Mouse (Mus musculus): Measurements from ENCODE around the gene Piezo1.

The Piezo1 gene

GRCm38 (mm10) chr8:122571750-122572267 lies 20.7 kb upstream of the Piezo1 start:
- ATAC-seq (ENCODE audit: insufficient number of reproducible peaks, low FRiP score, low TSS enrichment): no peak

- ATAC-seq (ENCODE audit: insufficient number of reproducible peaks, low FRiP score, low TSS enrichment): no peak
These were observed 20.0 kb upstream of the Piezo1 start for GRCm38 (mm10) chr8:122571153-122571552.

GRCm38 (mm10) chr8:122569996-122570395 lies 18.9 kb upstream of the Piezo1 start:
- ATAC-seq (ENCODE audit: insufficient number of reproducible peaks, low FRiP score, low TSS enrichment): no peak

GRCm38 (mm10) chr8:122569329-122569728 lies 18.2 kb upstream of the Piezo1 start:
- ATAC-seq (ENCODE audit: insufficient number of reproducible peaks, low FRiP score, low TSS enrichment): no peak

- no peak for ATAC-seq (ENCODE audit: insufficient number of reproducible peaks, low FRiP score, low TSS enrichment)
These were observed 17.8 kb upstream of the Piezo1 start for GRCm38 (mm10) chr8:122568881-122569309.

- 0 out of 2 replicates have a peak, but pooled peaks have one; percentile 26 for ATAC-seq (ENCODE audit: insufficient number of reproducible peaks, low FRiP score, low TSS enrichment)
These were observed 17.0 kb upstream of the Piezo1 start for GRCm38 (mm10) chr8:122568109-122568504.

GRCm38 (mm10) chr8:122567361-122568108 lies 16.4 kb upstream of the Piezo1 start, which contains the start of gene Cdt1:
Gene Cdt1 (plus strand): TSS chr8:122568015.
- peak; percentile 88 for ATAC-seq (ENCODE audit: insufficient number of reproducible peaks, low FRiP score, low TSS enrichment)

- no peak for ATAC-seq (ENCODE audit: insufficient number of reproducible peaks, low FRiP score, low TSS enrichment)
These were observed 15.6 kb upstream of the Piezo1 start for GRCm38 (mm10) chr8:122566766-122567165.

- ATAC-seq (ENCODE audit: insufficient number of reproducible peaks, low FRiP score, low TSS enrichment): no peak
These were observed 13.5 kb upstream of the Piezo1 start for GRCm38 (mm10) chr8:122564363-122565352.

- no peak for ATAC-seq (ENCODE audit: insufficient number of reproducible peaks, low FRiP score, low TSS enrichment)
These were observed 10.1 kb upstream of the Piezo1 start for GRCm38 (mm10) chr8:122561199-122561598.

GRCm38 (mm10) chr8:122558671-122559349 lies 7.7 kb upstream of the Piezo1 start:
- no peak for ATAC-seq (ENCODE audit: insufficient number of reproducible peaks, low FRiP score, low TSS enrichment)

- no peak for ATAC-seq (ENCODE audit: insufficient number of reproducible peaks, low FRiP score, low TSS enrichment)
These were observed 6.3 kb upstream of the Piezo1 start for GRCm38 (mm10) chr8:122557248-122558038.

- no peak; the same call in 1 of the 2 replicates for ATAC-seq (ENCODE audit: insufficient number of reproducible peaks, low FRiP score, low TSS enrichment)
These were observed 5.2 kb upstream of the Piezo1 start for GRCm38 (mm10) chr8:122556030-122557009.

GRCm38 (mm10) chr8:122554786-122555185 lies 3.7 kb upstream of the Piezo1 start:
- no peak for ATAC-seq (ENCODE audit: insufficient number of reproducible peaks, low FRiP score, low TSS enrichment)

- no peak for ATAC-seq (ENCODE audit: insufficient number of reproducible peaks, low FRiP score, low TSS enrichment)
These were observed 199 bp downstream of the Piezo1 start for GRCm38 (mm10) chr8:122550995-122551264.

GRCm38 (mm10) chr8:122550234-122550994 lies 715 bp downstream of the Piezo1 start:
- ATAC-seq (ENCODE audit: insufficient number of reproducible peaks, low FRiP score, low TSS enrichment): no peak

- no peak for ATAC-seq (ENCODE audit: insufficient number of reproducible peaks, low FRiP score, low TSS enrichment)
These were observed 2.2 kb downstream of the Piezo1 start for GRCm38 (mm10) chr8:122548891-122549439.

Measured in cerebellum, adult (tissue).